Mouse (Mus musculus) natural killer cell, adult 2 months (primary cell): ENCODE measurements at regions not wholly inside any gene's neighbourhood (a gene's known extent, or its start where the extent isn't known, plus 50 kb on each side); places are given as distances from the start of the nearest gene placed in this dataset.

Experiments
- DNase-seq, 2 experiments: peaks; one replicate each; pipeline ENCODE4 v3.0.0; 2022; ENCODE audit warnings: low spot score in 2 of 2

DNA sequence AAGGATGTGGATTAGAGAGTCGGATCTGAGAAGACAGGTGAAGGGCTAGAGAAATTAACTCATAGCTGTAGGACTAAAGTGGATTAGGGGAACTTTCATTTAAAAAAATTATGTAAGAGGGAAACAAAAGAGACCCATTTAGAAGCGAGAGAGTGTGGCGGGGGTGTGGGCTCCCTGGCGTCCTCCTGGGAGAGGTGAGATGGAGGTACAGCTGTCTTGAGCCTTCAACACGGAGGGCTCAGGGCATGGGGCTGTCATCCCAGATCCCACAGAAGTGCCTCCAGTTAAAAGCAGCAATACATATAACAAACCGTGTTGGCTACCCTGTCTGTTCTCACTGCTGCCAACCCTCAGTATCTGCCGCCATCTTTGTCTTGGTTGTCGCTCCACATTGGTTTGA, 284.6 kb upstream of the Prickle1 start:
- no peak for DNase-seq

DNA sequence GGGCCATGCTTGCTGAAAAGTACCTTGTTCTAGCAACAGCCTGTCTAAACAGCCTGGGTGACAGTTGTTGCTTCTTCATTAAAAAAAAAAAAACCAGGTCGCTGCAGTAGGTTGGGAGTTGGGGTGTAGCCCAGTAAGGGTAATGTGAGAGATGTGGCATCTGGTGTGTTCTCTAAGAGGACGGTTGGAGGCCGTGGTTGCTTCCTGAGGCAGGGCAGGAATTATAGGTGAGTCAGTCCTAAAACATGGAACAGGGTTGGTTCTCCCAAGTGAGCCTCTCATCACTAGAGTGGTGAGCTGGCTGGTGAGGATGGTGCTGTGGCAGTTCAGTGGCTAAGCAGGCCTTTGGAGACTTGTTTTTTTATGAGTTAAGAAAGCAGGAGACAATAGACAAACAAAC, 283.3 kb upstream of the Prickle1 start:
- DNase-seq = no peak

DNA sequence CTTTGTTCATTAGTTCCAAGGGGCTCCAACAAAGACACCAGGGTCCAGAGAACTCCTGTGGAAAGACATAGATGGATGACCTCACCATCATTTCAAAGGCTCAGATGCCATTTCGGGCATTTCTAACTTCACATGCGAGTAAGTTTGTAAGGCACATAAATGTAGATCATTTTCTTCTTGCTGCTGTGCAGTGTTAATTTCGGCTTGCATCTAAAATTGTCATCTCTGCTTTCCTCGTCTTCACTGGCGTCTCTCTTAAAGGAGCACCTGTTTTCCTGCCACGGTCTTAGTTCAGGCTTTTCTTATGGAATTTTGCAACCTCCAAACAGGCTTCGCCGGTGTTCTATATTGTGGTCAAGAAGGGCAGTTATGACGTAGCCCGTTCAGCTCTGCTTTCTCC, 280.6 kb upstream of the Prickle1 start:
- DNase-seq = no peak

DNA sequence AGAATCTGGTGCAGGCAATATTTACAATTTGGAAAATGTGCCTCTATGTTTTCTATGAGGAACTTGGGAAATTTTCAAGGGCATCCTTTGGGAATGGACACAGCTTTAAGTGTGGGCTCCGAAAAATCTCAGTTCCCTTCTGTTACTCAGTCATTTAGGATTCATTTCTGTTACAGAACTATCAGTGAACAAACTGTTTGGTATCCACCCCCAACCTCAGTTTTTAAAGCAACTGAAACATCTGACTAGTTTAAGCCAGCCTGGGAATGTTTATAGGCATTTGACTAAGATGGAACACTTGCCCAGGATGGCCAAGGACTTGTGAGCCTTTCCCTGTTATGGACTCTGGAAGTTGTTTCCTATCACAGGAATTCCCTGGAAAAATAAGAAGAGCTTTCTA, 280.0 kb upstream of the Prickle1 start:
- DNase-seq = no peak

DNA sequence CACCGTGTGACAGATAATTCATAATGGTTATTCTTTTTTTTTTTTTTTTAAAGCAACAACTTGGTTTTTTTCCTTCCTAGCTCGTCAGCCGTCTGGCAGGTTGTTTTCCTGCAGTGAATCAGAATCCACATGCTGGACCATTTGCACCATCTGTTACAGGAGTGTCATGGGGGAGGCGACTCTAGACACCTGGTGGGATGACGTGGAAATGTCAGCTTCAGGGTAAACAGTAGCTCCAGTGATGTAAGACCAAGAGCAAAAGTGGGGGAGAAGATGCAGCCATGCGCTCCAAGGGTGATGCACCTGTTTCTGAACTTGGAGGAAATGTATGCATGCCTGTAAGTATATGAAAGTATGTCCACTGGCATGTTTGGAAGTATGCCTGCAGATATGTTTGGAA, 278.5 kb upstream of the Prickle1 start:
- DNase-seq = no peak

DNA sequence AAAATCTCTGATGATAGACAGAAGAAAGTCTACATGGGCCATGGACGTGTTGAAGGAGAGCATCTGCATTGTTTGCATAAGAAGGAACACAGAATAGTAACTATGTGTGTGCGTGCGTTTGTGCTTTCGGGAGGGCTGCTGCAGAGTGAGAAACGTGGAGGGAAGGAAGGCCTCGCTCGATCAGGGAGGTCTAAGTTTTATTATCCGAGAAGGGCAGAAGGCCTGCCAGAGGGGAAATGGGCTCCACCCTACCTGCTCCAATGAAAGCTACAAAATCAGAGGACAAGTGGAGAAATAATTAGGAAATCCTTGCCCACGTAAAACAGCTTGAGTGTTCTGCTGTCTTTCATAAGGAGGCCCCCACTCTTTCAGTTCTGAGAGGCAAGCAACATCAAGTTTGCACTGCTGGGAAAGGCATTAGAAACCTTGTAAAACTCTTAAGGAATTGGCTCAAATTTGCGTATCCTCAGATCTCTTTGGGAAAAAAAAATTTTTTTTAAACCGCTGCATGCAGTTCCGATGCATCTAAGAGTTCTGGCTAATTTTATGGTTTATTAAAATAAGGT, 261.7 kb upstream of the Prickle1 start:
- no peak for DNase-seq

DNA sequence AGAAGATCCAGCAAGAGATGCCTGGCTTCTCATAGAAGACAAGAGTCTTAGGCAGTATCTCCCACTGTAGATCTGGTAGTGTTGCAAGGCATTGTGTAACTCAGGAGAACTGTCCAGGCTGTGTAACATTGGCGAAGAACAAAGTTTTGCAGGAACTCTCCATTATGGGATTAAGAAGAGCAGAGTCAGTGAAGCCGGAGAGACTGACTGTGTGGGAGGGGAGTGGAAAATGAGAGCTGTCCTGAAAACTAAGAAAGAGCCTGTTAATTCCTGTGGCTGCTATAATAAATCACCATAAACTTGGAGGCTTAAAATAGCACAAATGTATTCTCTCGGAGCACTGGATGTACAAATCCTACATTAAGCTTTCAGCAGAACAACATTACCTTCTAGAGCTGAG, 257.5 kb upstream of the Prickle1 start:
- no peak for DNase-seq

DNA sequence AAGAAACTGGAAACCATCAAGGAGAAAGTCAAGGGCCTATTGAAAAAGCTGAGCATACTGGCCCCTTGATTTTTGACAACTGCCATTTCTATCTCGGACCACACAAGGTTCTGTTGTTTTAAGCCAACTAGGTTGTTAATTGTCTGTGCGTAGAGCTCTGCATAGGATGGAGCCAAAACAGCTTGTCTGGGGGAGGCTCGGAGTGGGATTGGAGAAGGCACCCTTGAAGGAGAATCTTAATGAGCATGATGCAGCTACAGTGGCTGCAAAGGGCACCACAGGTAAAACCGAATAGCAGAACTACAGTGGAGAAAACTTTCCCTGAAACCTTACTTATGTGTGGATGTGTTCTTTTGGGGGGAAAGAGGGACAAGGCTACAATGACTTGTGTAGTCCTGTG, 256.4 kb upstream of the Prickle1 start:
- no peak for DNase-seq

DNA sequence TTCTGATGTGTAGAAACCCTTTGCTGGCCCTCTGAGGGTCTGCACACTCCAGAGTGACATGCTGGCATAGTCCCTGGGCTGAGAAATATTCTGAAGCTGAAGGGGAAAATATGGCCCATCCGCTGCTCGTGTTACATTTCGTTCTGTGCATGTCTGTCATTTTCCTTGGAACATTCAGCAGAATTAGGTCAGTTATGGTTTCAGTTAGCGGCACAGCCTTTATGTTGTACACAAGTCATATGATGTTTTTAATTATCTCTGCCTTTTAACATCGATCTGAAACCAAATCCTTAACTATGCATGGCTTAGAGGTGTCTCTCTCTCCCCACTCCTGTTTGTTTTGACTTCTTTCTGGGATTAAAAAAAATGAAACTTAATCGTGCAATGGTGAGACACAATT, 254.7 kb upstream of the Prickle1 start:
- DNase-seq = no peak

DNA sequence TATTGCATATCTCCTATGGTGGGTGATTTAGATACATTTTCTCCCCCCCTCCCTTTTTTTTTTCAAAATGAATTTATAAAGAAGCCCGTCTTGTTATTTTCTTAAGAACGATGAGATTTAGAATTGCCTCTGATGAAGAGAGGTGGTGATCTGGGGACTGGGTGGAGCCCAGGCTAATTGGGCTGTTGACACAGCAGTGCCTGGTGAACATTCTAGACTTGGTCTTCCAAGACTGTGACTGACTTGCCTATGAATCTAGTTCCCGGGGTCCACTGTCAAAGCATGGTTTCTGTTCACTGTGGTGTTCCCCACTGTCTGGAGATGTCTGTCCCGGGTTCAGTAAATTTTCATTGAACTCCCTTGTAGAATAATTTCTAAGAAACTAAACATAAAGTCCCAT, 253.1 kb upstream of the Prickle1 start:
- DNase-seq = no peak

DNA sequence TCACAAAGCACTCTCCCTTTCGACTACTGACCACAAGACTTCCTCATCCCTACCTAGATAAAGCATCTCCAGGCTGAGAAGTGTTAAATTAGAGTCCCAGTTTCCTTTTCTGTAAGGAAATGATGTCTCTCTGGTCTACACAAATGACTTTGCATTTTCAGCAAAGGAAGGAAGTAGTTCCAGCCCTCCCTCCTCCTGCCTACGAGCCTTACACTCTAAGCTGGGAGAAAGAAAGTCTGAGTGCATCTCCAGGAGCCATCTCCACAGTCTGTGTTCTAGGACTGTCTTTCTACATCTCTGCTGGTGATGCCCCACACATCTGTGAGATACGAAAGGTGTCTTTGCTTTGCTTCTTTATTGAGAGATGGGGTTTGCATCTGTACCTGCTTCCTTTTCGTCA, 251.1 kb upstream of the Prickle1 start:
- DNase-seq = no peak

DNA sequence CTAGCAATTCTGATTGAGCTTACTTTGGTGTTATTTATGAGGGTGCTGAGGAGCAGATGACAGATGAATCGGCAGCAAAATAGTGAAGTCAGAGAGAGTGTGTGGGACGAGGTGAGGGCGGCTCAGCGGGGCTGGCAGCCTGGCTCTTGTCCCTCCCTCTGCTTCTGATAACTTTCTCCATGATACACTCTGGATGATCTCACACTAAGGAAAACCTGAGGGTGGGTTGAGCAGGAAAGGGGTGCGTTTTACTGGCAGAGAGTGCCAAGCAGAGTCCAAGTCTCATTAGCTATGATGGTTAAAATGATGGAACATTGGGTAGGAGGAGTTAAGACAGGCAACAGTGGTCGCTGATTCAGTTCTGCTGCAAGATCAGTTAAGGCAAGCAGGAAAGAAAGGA, 250.1 kb upstream of the Prickle1 start:
- DNase-seq = no peak

DNA sequence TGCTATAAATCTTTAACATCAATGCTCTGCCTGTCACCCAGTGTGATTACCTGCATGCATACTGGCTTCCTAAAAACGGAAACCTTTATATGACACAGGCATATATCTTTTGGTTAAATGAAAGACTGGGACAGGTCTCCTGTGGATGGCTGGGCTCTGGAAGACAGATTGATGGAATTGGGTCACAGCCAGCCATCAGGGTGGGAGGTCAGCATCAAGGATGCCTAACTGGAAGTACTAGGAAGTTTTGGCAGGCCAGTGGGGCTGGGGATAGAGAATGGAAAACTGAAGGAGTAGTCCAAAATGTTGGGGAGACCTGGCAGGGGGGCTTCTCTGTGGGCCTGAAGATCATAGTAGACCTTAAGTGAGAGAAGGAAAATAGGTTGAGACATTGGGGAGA, 237.3 kb upstream of the Prickle1 start:
- DNase-seq = no peak

DNA sequence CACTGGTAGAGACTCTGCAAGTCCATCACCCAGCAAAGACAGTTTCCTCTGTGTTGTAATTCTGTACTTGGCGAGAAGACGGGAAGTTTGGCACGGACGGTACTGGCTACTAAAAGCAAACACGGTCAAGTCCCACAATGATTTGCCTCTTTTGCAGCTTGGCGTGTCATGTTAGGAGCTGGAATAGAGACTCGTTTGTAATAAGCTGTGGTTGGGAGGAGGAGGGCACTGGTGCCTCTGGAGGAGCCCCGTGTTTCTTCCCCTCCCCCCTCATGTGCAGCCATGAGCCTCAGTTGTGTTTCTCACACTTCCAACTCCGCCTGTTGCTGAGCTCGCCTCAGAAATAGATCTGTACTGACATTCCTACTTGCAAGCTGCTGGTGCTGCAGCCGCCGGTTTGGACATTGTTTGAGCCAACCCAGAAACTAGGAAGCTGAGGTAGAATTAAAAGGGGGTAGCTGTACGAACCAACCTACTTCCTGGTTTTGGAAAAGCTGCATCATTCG, 236.8 kb upstream of the Prickle1 start:
- no peak for DNase-seq

DNA sequence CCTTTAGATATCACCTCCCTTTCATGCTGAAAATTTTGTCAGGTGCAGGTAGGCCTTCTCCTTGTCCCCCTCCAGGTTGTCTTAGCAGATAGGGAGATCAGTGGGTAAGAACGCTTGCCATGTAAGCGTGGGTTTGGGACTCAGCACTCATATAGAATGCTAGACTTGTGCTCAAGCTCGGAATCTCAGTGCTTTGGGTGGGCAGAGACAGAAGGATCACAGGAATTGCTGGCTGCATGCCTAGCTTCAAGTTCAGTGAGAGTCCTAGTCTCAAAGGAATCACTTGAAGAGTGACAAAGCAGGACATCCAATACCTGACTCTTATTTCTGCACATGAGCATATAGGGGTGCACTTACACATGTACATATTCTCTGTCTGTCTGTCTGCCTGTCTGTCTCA, 235.5 kb upstream of the Prickle1 start:
- DNase-seq = no peak

DNA sequence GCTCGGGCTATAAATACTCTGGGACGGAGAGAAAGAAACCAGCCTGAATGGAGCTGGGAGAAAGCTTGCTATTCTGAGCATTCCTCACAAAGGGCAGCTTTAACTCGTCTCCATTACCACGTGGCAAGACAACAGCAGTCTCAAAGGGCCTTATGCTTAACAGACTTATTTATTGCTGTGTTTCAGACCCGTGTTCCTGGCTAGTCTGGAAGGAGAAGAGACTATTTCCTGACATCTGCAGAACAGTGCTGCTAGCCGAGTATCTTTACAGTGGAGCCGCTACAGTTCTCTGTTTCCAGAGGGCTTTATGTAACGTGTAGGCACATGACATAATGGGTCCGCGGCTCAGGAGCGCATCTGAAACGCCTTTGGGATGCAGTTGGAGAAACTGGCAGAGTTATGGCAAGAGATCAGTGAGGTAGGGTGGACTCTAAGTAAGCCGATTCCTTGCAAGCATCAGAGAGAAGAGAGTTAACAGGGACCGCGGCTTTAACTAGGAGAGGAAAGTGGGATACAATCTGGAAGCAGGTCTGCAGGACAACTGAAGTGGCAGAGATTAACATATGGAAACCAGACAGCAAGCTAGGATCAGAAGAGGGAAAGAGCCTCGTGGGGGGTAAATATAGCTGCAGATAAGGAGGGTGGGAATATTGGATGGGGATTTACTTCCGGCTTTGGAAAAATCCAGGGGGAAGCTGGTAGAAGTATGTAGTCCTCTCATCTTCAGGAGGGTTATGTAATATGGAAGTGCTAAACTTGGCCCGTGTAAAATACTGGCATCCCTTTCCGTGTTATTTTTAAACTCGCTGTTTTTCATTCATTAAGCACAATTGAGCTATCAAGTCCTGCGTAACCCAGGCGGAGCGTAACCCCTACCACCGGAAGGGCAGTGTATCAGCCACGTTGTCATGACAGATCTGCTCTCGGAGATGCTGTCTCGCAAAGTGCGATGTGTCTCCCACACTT, 229.3 kb upstream of the Prickle1 start:
- DNase-seq = no peak

DNA sequence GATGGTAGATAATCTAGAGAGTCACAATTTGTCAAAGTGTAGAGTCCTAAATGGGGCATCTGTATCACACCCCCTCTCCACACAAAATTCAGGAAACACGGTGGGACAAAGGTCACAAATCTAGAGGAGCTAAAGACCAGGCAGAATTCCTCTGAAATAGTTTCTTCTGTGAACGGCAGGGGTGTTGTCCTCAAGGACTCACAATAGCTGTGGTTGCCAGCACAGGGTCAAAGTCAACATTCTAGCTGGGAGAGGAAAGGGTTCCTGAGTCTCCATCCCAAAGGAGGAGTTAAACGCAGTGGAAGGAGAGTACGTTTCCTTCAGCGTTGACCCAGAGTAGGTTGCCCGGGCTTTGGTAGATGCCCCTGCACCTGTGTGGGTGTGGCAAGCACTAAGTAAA, 225.5 kb upstream of the Prickle1 start:
- no peak for DNase-seq

DNA sequence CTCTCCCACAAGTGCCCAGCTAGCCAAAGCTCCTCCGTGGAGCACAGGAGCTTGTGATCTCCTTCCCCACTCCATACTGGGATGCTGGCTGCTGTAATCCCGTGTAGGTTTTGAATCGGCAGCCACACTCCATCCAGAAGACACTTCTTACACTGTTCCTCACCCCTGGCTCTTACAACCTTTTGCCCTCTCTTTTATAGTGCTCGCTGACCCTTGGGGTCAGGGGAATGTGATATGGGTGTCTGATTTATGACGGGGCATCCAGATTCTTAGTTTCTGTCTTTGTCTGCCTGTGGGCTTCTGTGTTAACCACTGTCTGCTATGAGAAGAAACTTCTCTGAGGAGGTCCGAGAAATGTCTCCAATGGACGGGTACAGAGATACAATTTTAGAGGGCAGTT, 216.3 kb upstream of the Prickle1 start:
- no peak for DNase-seq

DNA sequence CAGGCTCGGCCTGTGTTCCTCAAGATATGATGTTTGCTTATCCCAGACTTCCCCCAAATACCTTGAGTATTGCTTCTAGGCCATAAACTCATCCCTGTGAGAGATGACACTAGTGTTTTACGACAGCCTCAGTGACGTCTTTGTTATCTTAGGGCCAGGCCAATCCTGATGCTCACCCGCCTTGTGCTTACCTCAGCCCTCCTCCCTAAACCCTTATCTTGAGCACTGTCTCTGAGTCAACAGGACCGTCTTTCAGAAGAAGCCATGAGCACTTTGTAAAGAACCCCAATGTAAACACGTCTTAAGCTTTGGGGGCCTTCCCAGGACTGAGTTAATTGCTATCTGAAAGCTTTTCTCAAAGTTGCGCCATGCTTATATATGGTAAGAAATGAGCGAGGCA, 212.3 kb upstream of the Prickle1 start:
- DNase-seq = no peak

DNA sequence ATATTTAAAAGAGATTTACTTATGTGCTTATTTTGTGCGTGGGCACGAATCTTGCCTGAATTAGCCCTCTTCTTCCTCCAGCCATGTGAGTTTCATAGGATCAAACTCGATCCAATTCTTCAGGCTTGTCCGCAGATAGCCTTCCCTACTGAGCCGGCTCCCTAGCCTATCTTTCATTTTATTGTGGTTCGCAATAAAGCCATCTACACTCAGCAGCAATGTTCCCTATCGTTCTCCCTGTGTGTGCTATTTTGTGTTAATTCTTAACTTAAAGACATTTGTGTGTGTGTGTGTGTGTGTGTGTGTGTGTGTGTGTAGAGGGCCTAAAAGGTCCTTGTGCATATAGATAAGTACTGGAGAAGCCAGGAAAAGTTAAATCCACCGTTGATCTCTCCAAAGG, 211.8 kb upstream of the Prickle1 start:
- no peak for DNase-seq

DNA sequence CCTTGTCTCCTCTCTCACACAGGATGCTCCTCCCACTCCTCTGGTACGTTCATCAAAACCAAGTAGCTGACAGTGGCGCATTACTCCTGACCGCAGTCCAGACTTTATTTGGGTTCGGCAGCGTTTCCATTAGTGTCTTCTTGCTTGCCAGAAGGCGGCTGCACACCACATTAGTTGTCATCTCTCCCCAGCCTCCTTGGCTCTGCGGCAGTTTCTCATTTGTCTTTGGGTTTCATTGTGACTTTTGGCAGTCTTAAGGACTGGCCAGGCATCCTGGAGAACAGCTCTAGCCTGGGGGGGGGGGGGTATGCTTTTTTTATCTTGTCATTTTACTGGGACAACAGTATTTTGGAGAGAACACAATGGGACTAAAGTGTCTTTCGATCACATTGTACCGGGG, 209.0 kb upstream of the Prickle1 start:
- no peak for DNase-seq

DNA sequence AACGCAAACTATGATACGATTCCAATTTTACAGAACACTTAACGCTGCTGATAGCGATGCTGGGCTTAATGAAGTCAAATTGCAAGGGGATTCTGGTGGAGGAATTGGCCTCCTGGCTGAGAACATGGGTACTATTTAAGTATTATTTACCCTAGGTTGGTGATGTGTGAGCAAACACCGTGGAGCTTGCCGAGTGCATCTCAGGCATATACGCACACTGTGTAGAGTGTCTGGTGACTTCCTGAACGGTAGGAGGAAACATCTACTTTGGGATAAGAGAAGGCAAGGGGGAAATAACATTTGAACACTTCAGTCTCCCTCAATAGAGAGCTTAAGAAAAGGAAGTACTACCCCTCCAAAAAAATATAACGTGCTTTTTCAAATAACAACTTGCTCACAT, 194.8 kb upstream of the Prickle1 start:
- DNase-seq = no peak

DNA sequence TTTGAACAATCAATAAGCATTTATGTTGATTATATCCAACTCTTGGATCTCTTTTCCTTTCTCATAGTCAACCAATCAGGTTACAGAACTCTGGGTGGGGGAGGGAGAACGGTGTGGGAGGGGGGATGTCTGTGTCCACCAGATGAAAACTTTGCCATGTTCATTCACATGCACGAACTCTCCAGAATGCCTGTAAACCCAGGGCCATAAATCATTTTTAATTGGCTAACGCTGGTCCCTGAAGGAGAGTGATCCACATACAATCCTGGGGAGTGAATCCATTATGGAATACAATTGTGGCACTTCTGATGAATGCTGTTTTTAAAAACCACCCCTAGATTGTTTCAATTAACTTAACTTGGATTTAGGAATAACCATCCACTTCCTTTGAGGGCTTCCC, 194.1 kb upstream of the Prickle1 start:
- no peak for DNase-seq
